Mouse (Mus musculus) embryo, embryonic 11 days (tissue): Measurements from ENCODE around the gene Npas3.

Source experiments
- DNase-seq: peaks from one replicate; pipeline ENCODE4 v3.0.0-alpha.2; 2015

Gene Npas3

GRCm38 (mm10) chr12:53719896-53720295 is 471.4 kb downstream of the Npas3 start:
- DNase-seq = peak; percentile 50

DNA sequence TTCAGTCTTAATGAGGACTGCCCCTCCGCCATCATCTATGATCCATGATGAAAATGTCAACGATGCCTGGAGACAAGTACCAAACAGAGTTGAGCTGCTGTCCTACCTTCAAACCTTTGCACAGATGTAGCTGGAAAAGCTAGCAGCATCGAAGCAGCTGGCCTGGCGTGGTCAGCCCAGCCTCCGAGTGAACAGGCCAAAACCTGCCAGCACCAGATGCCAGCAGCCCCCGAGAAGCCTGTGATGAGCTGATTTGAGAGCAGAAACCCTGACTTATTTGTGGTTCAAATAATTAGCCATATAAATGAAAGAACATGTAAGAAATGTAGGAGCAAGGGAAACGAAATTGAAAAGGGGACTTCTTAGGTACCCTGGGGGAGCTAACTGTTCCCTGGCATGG is 473.7 kb downstream of the Npas3 start:
- no peak for DNase-seq

- no peak for DNase-seq
Measured at GRCm38 (mm10) chr12:53722718-53723698, 474.5 kb downstream of the Npas3 start.

DNA sequence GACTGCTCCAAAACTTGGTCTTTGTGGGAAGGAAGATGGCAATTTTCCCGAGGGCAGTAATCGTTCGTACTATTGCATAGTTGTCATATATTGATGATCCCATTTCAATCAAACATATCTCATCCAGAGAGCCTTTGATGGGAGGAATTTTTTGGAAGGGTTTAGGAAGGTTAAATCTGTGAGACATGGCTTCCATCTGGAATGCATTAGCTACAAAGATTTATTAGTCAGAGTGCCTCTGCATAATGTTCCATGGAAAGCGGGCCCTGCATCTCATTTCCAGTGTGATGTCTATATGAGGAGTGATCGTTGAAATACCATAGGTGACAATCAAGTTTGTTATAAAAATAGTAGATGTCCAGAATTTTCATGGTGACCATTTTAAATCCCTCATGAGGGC is 480.8 kb downstream of the Npas3 start:
- peak; percentile 44 for DNase-seq

DNA sequence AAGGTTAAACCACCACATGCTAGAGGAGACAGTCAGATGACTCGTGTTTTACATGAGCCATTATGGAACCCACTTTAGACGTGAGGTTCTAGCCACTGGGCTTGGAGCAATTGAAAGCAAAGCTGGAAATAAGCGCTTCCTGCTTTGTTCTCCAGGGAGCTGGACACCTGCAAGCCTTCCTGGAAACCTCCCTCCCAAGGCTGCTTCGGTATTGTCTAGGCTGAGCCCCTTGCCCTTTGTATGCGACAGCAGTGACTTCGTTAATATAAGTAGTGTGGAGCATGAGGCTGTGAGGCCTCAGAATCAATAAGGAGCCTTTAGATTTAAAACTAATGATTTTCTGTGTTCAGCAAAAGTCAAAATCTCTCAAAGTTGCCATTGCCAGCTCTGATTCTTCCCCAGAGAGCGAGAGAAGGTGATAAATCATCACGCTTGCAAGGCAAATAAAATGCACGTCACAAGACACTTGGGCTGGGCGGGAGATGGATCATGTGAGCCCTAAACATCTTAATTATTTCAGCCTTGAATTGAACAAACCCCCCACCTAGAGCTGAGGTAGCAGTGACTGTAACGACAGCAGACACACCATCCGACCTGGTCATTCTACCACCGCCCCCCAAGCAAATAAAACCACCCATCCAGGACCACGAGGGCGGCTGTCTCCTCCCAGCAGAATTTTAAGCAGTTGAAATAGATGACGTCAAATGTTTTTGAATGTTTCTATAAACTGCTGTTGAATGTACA is 490.2 kb downstream of the Npas3 start:
- DNase-seq = no peak

GRCm38 (mm10) chr12:53746653-53747052 is 498.2 kb downstream of the Npas3 start:
- DNase-seq = no peak

GRCm38 (mm10) chr12:53749375-53749774 is 500.9 kb downstream of the Npas3 start:
- DNase-seq = no peak

- DNase-seq = no peak
Measured at GRCm38 (mm10) chr12:53752281-53753072, 504.0 kb downstream of the Npas3 start.

GRCm38 (mm10) chr12:53753368-53753937 is 505.0 kb downstream of the Npas3 start:
- no peak for DNase-seq

DNA sequence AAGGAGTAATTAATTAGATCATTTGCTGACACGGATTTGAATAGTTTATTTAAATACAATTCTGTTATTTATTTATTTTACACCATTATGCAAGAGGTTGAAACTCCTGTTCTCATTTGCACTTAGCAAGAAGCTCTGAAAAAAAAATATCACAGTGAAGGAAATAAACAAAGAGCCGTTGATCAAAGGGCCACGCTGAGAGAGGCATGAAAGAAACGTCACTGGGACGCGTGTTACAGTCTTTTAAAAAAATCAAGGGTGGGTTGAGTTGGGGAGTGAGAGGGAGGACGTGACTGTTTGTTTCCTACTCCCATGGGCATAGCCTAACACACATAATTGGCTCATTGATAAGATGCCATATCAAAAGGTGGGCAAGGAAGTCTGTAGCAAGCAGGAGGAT is 505.8 kb downstream of the Npas3 start:
- DNase-seq = no peak

DNA sequence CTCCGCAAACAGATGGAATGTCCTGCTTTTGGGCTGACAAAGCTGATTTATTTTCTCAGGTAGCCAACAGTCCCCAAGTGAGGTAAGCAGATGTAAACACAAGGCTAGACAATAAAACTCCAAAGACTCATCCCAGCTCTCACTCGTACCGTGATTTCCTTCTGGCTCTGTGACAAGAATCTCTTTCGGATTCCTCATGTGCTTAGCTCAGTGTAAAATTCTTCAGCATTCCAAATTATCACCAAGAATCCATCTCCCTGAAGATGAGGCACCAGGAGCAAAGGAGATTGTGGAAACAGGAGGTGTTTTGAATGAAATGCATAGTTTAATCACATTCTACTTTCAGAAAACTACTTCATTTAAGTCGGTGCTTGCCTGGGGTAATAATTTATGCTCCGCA is 509.2 kb downstream of the Npas3 start:
- DNase-seq = no peak

DNA sequence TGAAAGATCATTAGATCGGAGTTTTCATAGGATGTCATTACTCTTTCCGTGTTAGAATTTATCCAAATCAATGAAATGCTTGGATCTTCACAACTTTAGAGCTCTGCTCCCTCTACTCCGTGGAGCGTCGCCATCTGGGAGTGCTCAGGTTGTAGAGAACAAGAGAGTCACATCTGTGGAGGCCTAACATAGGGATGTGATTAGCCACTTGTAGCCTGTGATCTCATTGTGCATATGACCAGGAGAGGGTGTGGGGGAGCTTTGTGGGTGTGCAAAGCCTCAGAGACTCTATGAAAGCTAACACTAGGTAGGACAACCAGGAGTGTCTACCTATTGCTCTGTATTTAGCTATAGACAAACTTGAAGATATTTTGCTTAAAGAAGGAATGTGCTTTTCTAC is 509.9 kb downstream of the Npas3 start:
- DNase-seq = no peak

DNA sequence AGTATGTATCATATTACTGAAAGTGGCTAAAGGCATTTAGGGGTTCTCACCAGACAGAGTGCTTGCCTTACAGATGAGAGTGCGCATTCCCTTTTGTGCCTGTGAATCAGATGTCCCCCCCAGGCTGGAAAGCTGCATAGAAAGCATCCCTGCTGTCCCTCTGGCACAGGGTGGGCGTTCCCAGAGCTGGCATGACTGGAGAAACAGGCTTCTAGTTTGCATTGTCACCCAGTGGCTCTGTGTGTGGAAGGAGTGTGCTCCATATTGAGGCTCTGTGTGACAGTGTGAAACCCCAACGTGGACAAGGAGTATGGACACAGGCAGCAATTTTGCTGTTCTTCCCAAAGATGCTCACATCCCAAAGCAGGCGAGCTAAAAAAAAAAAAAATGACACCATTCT is 515.7 kb downstream of the Npas3 start:
- DNase-seq = no peak

DNA sequence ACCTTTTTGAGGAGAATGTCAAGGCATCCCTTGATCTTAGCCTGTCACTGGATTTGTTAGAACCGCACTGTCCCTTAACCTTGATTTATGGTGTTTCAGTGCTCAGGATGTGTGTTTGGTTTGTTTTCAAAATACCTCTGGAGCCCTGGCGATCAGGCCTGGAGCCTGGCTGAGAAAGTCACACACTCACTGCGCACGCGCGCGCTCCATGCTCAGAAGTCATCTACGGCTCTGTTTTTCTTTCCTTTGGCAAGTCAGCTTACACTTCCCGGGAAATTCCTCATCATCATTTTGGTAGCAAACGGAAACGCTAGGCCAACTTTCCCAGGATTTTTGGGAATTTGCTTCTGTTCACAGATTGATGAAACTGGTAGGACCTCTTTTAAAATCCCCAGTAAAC is 519.9 kb downstream of the Npas3 start:
- DNase-seq = peak; percentile 59

GRCm38 (mm10) chr12:53771394-53771936 is 523.0 kb downstream of the Npas3 start:
- no peak for DNase-seq

GRCm38 (mm10) chr12:53781850-53782552 is 533.5 kb downstream of the Npas3 start:
- no peak for DNase-seq

GRCm38 (mm10) chr12:53789501-53789900 is 541.0 kb downstream of the Npas3 start:
- DNase-seq = no peak

GRCm38 (mm10) chr12:53794718-53795400 is 546.4 kb downstream of the Npas3 start:
- no peak for DNase-seq

DNA sequence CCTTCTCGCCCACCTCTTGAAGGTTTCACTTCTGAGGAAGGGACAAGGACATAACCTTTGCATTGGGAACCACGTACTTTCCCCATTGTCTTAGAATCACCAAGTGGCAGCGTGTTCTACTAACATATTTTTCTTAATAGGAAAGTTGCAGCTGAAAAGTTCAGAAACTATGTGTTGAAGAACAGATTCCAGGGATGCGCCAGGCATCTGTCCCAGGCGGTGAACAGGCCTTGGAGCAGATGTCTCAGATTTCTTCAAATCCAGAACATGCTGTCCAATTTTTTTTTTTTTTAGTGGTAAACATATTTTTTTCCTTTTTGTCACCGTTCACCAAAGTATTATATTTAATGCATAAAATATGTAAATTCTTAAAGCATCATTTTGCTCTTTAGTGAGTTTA is 553.4 kb downstream of the Npas3 start:
- no peak for DNase-seq

DNA sequence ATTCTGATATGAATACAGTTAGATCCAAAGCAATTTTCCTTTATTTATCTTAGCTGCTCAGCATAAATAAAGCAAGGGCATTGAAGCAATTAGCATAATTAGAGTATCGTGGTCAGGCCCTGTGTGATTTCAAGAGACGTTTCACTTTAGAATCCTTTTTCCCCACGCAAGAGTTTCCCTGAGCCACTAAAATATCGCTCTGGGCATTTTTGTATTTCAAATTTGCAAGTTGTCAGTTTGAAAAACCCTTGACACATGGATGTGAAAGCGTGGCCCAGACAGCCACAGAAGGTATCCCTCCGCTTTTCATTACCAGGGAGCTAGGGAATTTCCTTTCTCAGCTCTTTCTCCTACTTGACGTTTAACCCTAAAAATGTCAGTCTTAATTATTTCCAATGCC is 553.9 kb downstream of the Npas3 start:
- no peak for DNase-seq

DNA sequence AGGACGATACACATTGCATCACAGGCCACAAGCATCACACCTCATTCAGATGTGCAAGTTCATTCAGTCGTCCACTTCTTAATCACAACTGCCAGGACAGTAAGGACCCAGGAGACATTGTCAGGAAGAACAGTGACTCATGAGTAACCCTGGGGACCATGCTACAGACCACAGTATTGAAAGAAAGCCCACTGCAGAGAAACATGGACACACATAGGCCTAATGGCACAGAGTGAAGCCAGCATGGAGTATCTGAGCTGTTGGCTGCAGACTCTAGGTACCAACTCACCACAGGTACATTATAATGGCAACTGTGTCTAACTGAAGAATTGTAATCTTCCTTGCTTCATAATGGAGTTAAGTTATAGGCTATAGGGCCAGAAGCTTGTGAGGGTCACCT is 561.6 kb downstream of the Npas3 start:
- no peak for DNase-seq
